Mouse (Mus musculus): ENCODE results near the gene Camta1.

DNA sequence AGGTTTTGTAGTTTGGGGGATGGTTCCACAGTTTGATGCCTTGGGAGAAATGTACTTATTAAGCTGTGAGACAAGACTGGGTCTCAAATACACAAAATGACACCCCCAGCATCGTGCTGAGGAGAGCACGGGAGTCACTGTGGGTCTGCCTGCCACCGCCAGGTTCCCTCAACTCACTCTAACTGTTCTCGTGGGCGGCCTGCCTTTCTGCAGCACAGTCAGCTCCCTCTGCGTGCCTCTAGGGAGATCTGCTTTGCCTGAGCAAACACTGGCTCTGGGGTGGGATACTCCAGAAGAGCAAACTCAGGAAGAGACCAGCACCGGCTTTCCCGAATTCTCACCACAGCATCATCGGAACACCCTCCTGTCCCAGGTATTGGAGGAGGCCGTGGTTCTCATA lies 129.0 kb downstream of the Camta1 start:
- TF ChIP-seq CHD2 (IDR thresholded peaks at IDR 0.05; ENCODE audit: low read depth, low read length) = no peak
- TF ChIP-seq HCFC1 (IDR thresholded peaks at IDR 0.05; ENCODE audit: borderline replicate concordance, insufficient read depth, low read length) = no peak
- no peak for TF ChIP-seq ZC3H11A (IDR thresholded peaks at IDR 0.05; ENCODE audit: borderline replicate concordance, low read depth, low read length)
- no peak for TF ChIP-seq MAFK (IDR thresholded peaks at IDR 0.05; ENCODE audit: insufficient read depth, low read depth, low read length)

Data from ES-E14 (cell line).